Mouse (Mus musculus): ENCODE measurements around the gene Reep1.

The Reep1 gene

GRCm38 (mm10) chr6:71780431-71780830 lies 73.1 kb downstream of the Reep1 start:
- in situ Hi-C loops (cut with MboI, MseI): no loop called here

- in situ Hi-C loops (cut with MboI, MseI): no loop called here
Measured at GRCm38 (mm10) chr6:71783165-71783564, 75.8 kb downstream of the Reep1 start.

- in situ Hi-C loops (cut with MboI, MseI): no loop called here
Measured at GRCm38 (mm10) chr6:71788348-71788747, 81.0 kb downstream of the Reep1 start.

DNA sequence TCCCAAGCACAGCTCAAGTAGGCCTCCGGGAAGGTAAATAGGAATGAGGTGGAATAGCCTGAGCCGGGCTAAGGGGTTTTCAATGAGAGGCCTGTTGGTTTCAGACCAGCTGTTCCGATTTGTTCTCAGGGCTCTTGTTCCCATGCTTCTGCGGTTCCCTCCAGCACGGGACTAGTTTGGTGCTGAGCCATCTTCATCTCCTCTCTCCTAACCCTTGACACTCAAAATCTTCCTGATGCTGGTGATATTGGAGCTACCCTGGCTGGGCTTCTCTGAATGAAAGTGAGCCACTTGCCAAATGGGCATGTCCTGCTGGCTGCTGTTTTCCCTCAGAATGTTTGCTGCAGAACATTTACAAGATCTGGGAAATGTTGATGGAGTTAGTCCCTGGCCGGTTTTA lies 84.4 kb downstream of the Reep1 start:
- in situ Hi-C loops (cut with MboI, MseI): no loop called here

GRCm38 (mm10) chr6:71799391-71799790 lies 92.0 kb downstream of the Reep1 start:
- in situ Hi-C loops (cut with MboI, MseI): no loop called here

- in situ Hi-C loops (cut with MboI, MseI): loop anchor here in 1 of 2 experiments (25.0 kb wide), 1 partner anchor 189 kb away; no protein-coding TSS in a partner anchor
Measured at GRCm38 (mm10) chr6:71801011-71801713, 93.8 kb downstream of the Reep1 start.

DNA sequence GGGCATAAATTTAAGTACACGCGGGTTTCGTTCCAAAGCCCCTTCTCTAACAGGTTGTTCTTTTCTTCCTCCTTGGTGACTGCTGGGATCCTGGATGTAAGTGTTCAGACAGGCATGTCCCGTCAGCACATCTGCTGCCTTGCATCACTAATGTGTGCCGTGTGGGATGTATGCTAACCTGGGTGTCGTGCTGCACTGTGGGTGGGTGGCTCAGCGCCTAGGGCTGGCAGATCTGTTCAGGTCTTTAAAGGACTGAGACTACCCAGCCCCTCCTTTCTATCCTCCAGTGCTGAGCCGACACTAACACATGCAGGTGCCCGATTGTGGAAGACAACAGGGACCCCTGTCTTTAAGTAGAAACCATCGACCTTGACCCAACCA lies 94.3 kb downstream of the Reep1 start:
- in situ Hi-C loops (cut with MboI, MseI): loop anchor here in 1 of 2 experiments (25.0 kb wide), 1 partner anchor 189 kb away; no protein-coding TSS in a partner anchor

GRCm38 (mm10) chr6:71803609-71804008 lies 96.2 kb downstream of the Reep1 start:
- in situ Hi-C loops (cut with MboI, MseI): loop anchor here in 1 of 2 experiments (25.0 kb wide), 1 partner anchor 191 kb away; no protein-coding TSS in a partner anchor

DNA sequence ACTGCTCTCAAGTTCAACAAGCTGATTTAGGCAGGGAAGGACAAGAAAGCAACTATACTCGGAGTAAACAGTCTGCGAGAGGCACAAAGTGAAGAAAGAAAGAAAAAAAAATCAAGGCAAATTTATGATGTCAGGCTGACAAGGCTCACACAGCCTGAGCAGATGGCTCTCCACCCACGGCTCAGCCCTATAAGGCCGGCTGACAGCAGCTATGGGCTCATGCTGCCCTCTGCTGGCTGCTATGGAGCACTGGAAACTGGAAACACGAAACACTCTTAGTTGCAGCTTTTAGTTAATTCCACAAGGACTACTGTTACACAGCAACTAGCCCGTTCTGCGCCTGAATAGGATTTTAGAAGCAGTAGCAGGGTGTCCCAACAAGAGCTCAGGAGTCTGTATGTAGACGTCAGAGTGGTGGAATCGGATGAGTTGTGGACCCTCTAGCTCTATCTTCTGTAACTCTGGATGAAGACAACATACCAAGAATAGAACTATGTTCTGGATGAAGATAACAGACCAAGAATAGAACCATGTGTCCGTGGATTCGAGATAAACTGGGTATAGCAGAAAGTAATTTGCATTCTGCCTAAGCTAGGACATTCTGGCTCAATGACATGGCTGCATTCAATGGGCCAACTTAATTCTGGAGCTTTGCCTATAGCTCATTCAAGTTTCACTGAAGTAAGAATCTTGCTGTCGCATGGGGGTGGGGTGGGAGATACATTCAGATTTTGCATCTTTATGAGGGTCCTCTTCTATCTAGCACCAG lies 96.9 kb downstream of the Reep1 start:
- in situ Hi-C loops (cut with MboI, MseI): loop anchor here in 1 of 2 experiments (25.0 kb wide), 1 partner anchor 192 kb away; no protein-coding TSS in a partner anchor

- in situ Hi-C loops (cut with MboI, MseI): loop anchor here (5.0 to 25.0 kb wide), 3 partner anchors 194 to 664 kb away; partner anchors contain the start of gene Thnsl2 (in 1 of the 2)
Measured at GRCm38 (mm10) chr6:71806713-71807112, 99.4 kb downstream of the Reep1 start.

DNA sequence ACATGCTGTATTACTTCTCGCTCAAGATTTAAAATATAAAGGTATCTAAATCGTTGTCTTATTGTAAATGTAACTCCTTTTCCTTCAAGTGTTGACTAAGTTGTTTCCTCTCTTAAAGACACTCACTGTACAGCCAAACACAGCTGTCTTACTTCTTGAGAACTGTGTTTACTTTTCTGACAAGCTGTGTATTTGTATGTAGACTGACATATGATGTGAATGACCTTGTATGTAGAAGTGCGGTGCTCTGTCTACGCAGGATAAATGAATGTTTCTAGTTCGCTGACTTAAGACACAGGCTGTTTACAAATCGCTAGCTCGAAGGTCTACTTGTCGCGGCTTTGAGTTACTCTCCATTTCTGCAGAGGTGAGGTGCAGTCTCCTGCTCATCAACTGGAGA lies 102.5 kb downstream of the Reep1 start:
- in situ Hi-C loops (cut with MboI, MseI): loop anchor here (5.0 to 25.0 kb wide), 3 partner anchors 198 to 668 kb away; partner anchors contain the start of gene Thnsl2 (in 1 of the 2)

DNA sequence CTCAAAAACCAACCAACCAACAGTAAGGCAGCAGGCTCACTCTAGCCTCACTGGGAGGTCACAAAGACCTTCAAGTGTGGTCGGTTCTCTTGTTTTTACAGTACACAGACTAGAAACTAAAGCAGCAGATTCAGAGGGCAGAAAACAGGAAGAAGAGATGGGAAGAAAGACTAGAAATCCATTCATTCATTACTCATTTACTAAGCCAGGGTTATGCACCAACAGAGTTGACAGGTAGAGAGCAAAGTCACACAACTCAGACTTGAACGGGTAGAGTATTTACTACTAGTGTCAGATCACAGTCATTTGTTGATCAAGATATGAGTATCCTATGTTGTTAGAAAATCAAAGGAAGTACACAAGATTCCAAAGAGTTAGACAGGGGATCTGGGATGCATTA lies 105.5 kb downstream of the Reep1 start:
- in situ Hi-C loops (cut with MboI, MseI): loop anchor here in 1 of 2 experiments (25.0 kb wide), 1 partner anchor 201 kb away; no protein-coding TSS in a partner anchor

DNA sequence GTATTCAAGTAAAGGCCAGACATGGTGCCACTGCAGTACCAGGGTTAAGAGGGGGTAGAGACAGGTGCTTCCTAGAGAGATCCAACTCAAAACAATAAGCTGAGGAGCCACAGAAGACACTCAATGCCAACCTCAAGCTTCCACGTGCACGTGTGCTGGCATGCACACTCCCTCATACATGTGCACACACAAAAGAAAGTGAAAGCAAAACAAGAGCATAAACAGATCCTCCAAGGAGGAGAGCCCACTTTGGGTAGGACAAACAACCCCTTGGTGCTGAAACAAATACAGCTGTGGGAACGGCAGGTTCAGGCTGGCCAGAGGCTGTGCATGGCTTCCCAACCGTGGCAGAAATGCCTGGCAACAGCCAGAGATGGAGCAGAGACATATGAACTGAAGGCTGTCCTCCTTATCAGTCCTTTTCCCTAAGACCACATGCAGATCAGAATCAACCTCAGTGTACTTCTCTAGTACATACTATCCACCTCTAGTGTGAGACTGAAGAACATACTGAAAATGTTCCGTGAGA lies 112.5 kb downstream of the Reep1 start:
- in situ Hi-C loops (cut with MboI, MseI): loop anchor here in 1 of 2 experiments (25.0 kb wide), 1 partner anchor 208 kb away; no protein-coding TSS in a partner anchor

DNA sequence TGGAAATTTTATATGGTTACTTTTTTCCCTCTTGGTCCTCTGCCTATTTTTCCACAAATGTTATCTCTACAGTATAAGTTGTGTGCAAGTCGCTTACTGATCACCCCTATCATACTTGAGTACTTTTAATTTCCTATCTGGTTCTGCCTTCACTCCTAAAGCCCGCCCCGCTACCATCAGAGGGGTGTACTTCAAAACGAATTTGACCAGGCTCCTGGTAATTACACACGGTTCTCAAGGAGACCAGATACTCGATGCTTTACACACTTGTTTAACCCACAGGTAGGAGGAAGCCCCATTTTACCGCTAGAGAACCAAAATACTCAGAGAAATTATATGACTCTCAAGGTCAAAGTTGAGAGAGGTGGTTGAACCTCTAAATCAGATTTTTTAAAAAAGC lies 115.7 kb downstream of the Reep1 start:
- in situ Hi-C loops (cut with MboI, MseI): loop anchor here in 1 of 2 experiments (25.0 kb wide), 1 partner anchor 211 kb away; no protein-coding TSS in a partner anchor

- in situ Hi-C loops (cut with MboI, MseI): loop anchor here in 1 of 2 experiments (25.0 kb wide), 1 partner anchor 211 kb away; no protein-coding TSS in a partner anchor
Measured at GRCm38 (mm10) chr6:71823488-71823887, 116.1 kb downstream of the Reep1 start.

DNA sequence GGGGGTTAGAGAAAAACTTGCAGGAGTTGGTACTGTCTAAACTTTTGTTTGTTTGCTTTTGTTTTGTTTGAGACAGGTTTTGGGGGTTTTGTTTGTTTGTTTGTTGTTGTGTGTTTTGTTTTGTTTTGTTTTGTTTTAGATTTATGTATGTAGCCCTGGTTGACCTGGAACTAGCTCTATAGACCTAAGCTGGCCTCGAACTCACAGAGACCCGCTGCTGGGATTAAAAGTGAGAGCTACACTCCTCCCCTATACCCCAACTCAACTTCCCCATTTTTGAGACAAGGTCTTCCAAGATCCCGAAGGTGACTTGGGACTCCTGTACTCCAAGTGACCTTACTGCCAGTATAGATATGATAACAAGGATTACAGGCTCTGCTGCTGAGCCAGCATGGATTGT lies 116.6 kb downstream of the Reep1 start:
- in situ Hi-C loops (cut with MboI, MseI): loop anchor here in 1 of 2 experiments (25.0 kb wide), 1 partner anchor 212 kb away; no protein-coding TSS in a partner anchor

DNA sequence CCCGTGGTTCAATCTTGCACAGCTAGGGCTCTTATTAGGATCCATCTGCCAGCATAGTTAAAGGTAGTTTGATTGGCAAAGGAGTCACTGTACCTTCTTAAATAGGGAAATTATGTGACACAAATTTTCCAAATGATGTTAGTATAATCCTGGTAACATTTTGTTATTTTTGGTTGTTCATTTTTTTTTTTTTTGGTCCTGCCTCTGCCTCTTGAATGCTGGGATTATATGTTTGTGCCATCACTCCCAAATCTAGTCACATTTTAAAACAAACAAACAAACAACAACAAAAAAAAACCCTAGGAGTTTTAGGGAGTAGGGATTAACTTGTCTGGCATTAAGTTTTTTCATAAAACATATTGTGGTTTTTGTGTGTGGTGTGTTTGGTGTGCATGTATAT lies 119.5 kb downstream of the Reep1 start, which contains the start of gene Mrpl35:
Gene Mrpl35, minus strand, starts transcription at position 101 of the 400 bp plus-strand sequence.
- in situ Hi-C loops (cut with MboI, MseI): no loop called here

DNA sequence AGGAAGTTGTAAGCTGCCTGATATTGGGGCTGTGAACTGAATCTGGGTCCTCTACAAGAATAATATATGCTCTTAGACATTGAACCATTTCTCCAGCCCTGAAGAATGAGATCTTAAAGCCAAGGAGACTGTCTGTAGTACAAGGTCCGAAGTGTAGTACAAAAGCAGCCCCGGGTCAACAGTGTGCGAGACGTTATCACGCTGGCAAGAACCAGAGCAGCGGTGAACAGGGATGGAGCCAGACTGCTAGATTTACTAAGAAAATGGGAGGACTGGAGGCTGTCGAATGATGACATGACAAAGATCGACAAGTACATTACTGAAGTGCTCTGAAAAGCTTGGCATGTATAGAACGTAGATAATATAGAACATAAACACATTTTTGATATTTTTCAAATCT lies 122.4 kb downstream of the Reep1 start:
- in situ Hi-C loops (cut with MboI, MseI): loop anchor here in 1 of 2 experiments (10.0 kb wide), 1 partner anchor 1015 kb away; no protein-coding TSS in a partner anchor

DNA sequence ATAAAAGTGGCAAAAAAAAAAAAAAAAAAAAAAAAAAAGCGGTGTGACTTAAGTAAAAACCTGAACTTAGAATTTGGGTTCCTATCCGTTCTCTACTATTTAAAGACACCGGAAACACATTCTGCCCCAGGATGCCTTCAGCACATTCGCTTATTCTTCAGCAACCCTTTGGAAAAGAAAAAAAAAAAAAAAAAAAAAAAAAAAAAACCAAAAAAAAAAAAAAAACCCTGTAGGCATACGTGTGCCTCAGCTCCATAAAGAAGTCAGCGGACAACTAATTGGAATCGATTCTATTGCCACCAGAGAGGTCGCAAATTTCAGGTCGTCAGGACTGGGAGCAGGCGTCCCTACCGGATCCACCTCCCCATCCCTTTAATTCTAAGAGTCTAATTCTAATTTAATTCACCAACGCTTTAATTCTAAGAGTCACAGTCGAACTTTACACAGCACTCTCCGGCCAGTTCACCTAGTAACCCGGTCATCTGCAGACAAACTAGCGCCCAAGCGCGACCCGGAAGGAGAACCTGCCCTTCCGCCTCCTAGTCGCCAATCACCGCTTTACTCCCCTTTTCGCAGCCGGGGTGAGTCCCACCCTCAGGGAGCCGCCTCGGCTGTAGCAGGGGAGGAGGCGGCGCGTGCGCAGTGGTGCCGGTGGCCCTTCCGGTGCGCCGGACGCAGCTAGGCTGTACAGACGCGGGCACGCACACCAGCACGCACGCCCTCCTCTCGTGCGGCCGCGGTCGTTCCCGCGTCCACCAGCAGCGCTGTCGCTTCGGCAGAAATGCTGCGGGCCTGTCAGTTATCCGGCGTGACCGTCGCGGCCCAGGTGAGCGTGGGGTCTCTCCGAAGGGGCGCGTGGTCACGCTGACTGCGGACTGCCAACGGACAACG lies 123.6 kb downstream of the Reep1 start, which contains the start of gene Immt:
Gene Immt, plus strand, starts transcription at position 642 of the 891 bp plus-strand sequence.
- in situ Hi-C loops (cut with MboI, MseI): loop anchor here in 1 of 2 experiments (10.0 kb wide), 1 partner anchor 1016 kb away; no protein-coding TSS in a partner anchor

- in situ Hi-C loops (cut with MboI, MseI): loop anchor here in 1 of 2 experiments (10.0 kb wide), 1 partner anchor 1017 kb away; no protein-coding TSS in a partner anchor
Measured at GRCm38 (mm10) chr6:71831581-71831960, 124.2 kb downstream of the Reep1 start.

Data from T-helper 17 cell (primary cell).